Mouse (Mus musculus) lung, embryonic 15.5 days (tissue): Measurements from ENCODE around the gene Runx2. TPM values are rescaled to one million over a fixed set of nuclear protein-coding genes. Genes with fewer than 3 reads are reported as not detected.

Source experiments
- ATAC-seq: fragments of 200-750 bp; cut with Nextera tagmentation; 2 replicates; pipeline ENCODE4 v1.8.0; 2017; ENCODE audit warnings: moderate number of reproducible peaks, borderline replicate concordance; ENCODE audit not compliant: low FRiP score, low TSS enrichment; ENCODE audit errors: extremely low read depth
- H3K27ac ChIP-seq: fragments of 300-500 bp; sonication (generic); 2 replicates; pipeline ENCODE4 v1.5.1; 2015; ENCODE audit warnings: moderate library complexity, mild to moderate bottlenecking, inconsistent platforms
- H3K27me3 ChIP-seq: fragments of 300-500 bp; sonication (generic); 2 replicates; pipeline ENCODE4 v1.6.1; 2015; ENCODE audit warnings: inconsistent platforms
- H3K36me3 ChIP-seq: fragments of 300-500 bp; sonication (generic); 2 replicates; pipeline ENCODE4 v1.6.1; 2015; ENCODE audit warnings: inconsistent platforms
- H3K4me1 ChIP-seq: fragments of 300-500 bp; sonication (generic); 2 replicates; pipeline ENCODE4 v1.6.1; 2015; ENCODE audit warnings: inconsistent platforms
- H3K4me2 ChIP-seq: fragments of 300-500 bp; sonication (generic); 2 replicates; pipeline ENCODE4 v1.6.1; 2015; ENCODE audit warnings: inconsistent platforms, mild to moderate bottlenecking, moderate library complexity
- H3K4me3 ChIP-seq: fragments of 300-500 bp; sonication (generic); 2 replicates; pipeline ENCODE4 v1.5.1; 2015; ENCODE audit warnings: mild to moderate bottlenecking, inconsistent platforms
- H3K9ac ChIP-seq: fragments of 300-500 bp; sonication (generic); 2 replicates; pipeline ENCODE4 v1.6.1; 2015; ENCODE audit warnings: inconsistent platforms
- H3K9me3 ChIP-seq: fragments of 300-500 bp; sonication (generic); 2 replicates; pipeline ENCODE4 v1.6.1; 2016; ENCODE audit warnings: inconsistent platforms
- WGBS: fragments of 180-500 bp; shearing (Covaris S2); methylation state at CpG from one replicate; pipeline ENCODE4 v1.1.7; 2015; 5-methylcytosine and 5-hydroxymethylcytosine counted together
- polyA plus RNA-seq: library from polyadenylated mRNA; unstranded; fragments of >200 nt; fragmentation: Nextera tagmentation; extraction: Ambion mirVana; gene quantifications from 2 replicates; pipeline ENCODE4 v1.2.1, GENCODE M21; 2015

The Runx2 gene
- polyA plus RNA-seq, 1 experiment from 2014 or later = 0.80 TPM

- no peak; the same call in 1 of the 2 replicates for ATAC-seq
These were observed 47.2 kb downstream of the Runx2 start for GRCm38 (mm10) chr17:44767375-44767774.

GRCm38 (mm10) chr17:44766975-44767374 is 47.6 kb downstream of the Runx2 start:
- H3K4me3 ChIP-seq = no peak overlapping the region
- H3K4me2 ChIP-seq = no peak overlapping the region
- H3K9me3 ChIP-seq = no peaks in the 10 kb centered on the region
- no peaks in the 10 kb centered on the region for H3K36me3 ChIP-seq
- H3K27ac ChIP-seq = peak overlapping the region; percentile 24; the same call in 1 of the 2 replicates
- no peak overlapping the region for H3K9ac ChIP-seq
- H3K27me3 ChIP-seq = no peaks in the 10 kb centered on the region
- H3K4me1 ChIP-seq = no peaks in the 10 kb centered on the region; the same call in 1 of the 2 replicates
- WGBS = 47% methylated on average over 2 of the region's 2 CpGs
- ATAC-seq = no peak

More at GRCm38 (mm10) chr17:44767375-44767774, 47.2 kb downstream of the Runx2 start:
- no peak overlapping the region for H3K9ac ChIP-seq
- H3K27me3 ChIP-seq = no peaks in the 10 kb centered on the region
- no peaks in the 10 kb centered on the region; the same call in 1 of the 2 replicates for H3K4me1 ChIP-seq
- H3K4me3 ChIP-seq = no peak overlapping the region
- peak overlapping the region; percentile 24; the same call in 1 of the 2 replicates for H3K27ac ChIP-seq
- no peak overlapping the region for H3K4me2 ChIP-seq
- no peaks in the 10 kb centered on the region for H3K36me3 ChIP-seq
- WGBS = 63% methylated on average over 1 of the region's 1 CpGs
- no peaks in the 10 kb centered on the region for H3K9me3 ChIP-seq

- Histone ChIP-seq H3K9ac (no peak overlapping the region), H3K27ac (no peak overlapping the region), H3K27me3 (no peaks in the 10 kb centered on the region), H3K36me3 (no peaks in the 10 kb centered on the region), H3K4me2 (no peak overlapping the region), H3K9me3 (no peaks in the 10 kb centered on the region), H3K4me1 (no peaks in the 10 kb centered on the region; the same call in 1 of the 2 replicates), H3K4me3 (no peak overlapping the region)
- 79% methylated on average over 11 of the region's 11 CpGs for WGBS
- ATAC-seq = no peak
These were observed 48.3 kb downstream of the Runx2 start for GRCm38 (mm10) chr17:44766318-44766717.

- H3K4me1 ChIP-seq = no peaks in the 10 kb centered on the region
These were observed 69.2 kb downstream of the Runx2 start for GRCm38 (mm10) chr17:44745378-44745777.

GRCm38 (mm10) chr17:44743780-44744179 is 70.8 kb downstream of the Runx2 start:
- H3K9me3 ChIP-seq = no peaks in the 10 kb centered on the region
- no peak overlapping the region for H3K4me3 ChIP-seq
- H3K4me2 ChIP-seq = no peak overlapping the region
- no peak overlapping the region for H3K9ac ChIP-seq
- no peaks in the 10 kb centered on the region for H3K36me3 ChIP-seq
- WGBS = 51% methylated on average over 3 of the region's 3 CpGs
- H3K27ac ChIP-seq = no peak overlapping the region
- no peaks in the 10 kb centered on the region for H3K4me1 ChIP-seq
- ATAC-seq = no peak
- peaks cover 20% of the 10 kb centered on the region for H3K27me3 ChIP-seq

More at GRCm38 (mm10) chr17:44745378-44745777, 69.2 kb downstream of the Runx2 start:
- ATAC-seq = no peak
- no peak overlapping the region for H3K4me2 ChIP-seq
- no peaks in the 10 kb centered on the region for H3K36me3 ChIP-seq
- no peak overlapping the region for H3K4me3 ChIP-seq
- H3K9ac ChIP-seq = no peak overlapping the region
- WGBS = 75% methylated on average over 8 of the region's 8 CpGs
- H3K27ac ChIP-seq = no peak overlapping the region
- H3K9me3 ChIP-seq = no peaks in the 10 kb centered on the region
- H3K27me3 ChIP-seq = peaks cover 4% of the 10 kb centered on the region

- Histone ChIP-seq H3K4me2 (no peak overlapping the region), H3K36me3 (no peaks in the 10 kb centered on the region), H3K27me3 (peaks cover 35% of the 10 kb centered on the region), H3K9me3 (no peaks in the 10 kb centered on the region), H3K9ac (no peak overlapping the region), H3K4me3 (no peak overlapping the region), H3K4me1 (peaks cover 13% of the 10 kb centered on the region), H3K27ac (no peak overlapping the region)
- WGBS = 87% methylated on average over 9 of the region's 9 CpGs
- no peak for ATAC-seq
These were observed 72.4 kb downstream of the Runx2 start for GRCm38 (mm10) chr17:44742246-44742645.

GRCm38 (mm10) chr17:44738121-44738637 is 76.4 kb downstream of the Runx2 start:
- 4% methylated on average over 21 of the region's 22 CpGs for WGBS
- Histone ChIP-seq H3K27ac (no peak overlapping the region), H3K4me2 (peak overlapping the region; percentile 93), H3K9me3 (no peaks in the 10 kb centered on the region), H3K36me3 (no peaks in the 10 kb centered on the region), H3K4me1 (peaks cover 38% of the 10 kb centered on the region), H3K9ac (no peak overlapping the region), H3K27me3 (peaks cover 66% of the 10 kb centered on the region), H3K4me3 (peak overlapping the region; percentile 13)
- ATAC-seq = no peak

- Histone ChIP-seq H3K27me3 (peaks cover 71% of the 10 kb centered on the region), H3K9ac (no peak overlapping the region), H3K9me3 (no peaks in the 10 kb centered on the region), H3K36me3 (no peaks in the 10 kb centered on the region), H3K4me2 (peak overlapping the region; percentile 93), H3K27ac (no peak overlapping the region), H3K4me1 (peaks cover 38% of the 10 kb centered on the region), H3K4me3 (peak overlapping the region; percentile 13)
- no peak for ATAC-seq
- 2% methylated on average over 33 of the region's 33 CpGs for WGBS
These were observed 77.1 kb downstream of the Runx2 start for GRCm38 (mm10) chr17:44737275-44738120.

- Histone ChIP-seq H3K4me1 (peaks cover 38% of the 10 kb centered on the region), H3K4me2 (peak overlapping the region; percentile 93), H3K4me3 (peak overlapping the region; percentile 58), H3K36me3 (no peaks in the 10 kb centered on the region), H3K9ac (peak overlapping the region; percentile 55), H3K27ac (no peak overlapping the region), H3K27me3 (peaks cover 78% of the 10 kb centered on the region), H3K9me3 (no peaks in the 10 kb centered on the region)
- WGBS = 0% methylated on average over 55 of the region's 73 CpGs
- peak; percentile 76 for ATAC-seq
These were observed 78.5 kb downstream of the Runx2 start for GRCm38 (mm10) chr17:44735991-44736561.

- peaks cover 38% of the 10 kb centered on the region for H3K4me1 ChIP-seq
- no peak overlapping the region for H3K27ac ChIP-seq
- peak overlapping the region; percentile 55 for H3K9ac ChIP-seq
- H3K4me2 ChIP-seq = peak overlapping the region; percentile 93
- H3K9me3 ChIP-seq = no peaks in the 10 kb centered on the region
- H3K36me3 ChIP-seq = no peaks in the 10 kb centered on the region
- 1% methylated on average over 60 of the region's 64 CpGs for WGBS
- peak; percentile 1; the same call in 1 of the 2 replicates for ATAC-seq
- H3K4me3 ChIP-seq = peak overlapping the region; percentile 58
- H3K27me3 ChIP-seq = peaks cover 77% of the 10 kb centered on the region
These were observed 79.2 kb downstream of the Runx2 start for GRCm38 (mm10) chr17:44735223-44735990.

- Histone ChIP-seq H3K9ac (peak overlapping the region; percentile 55), H3K4me2 (peak overlapping the region; percentile 93), H3K36me3 (no peaks in the 10 kb centered on the region), H3K27ac (no peak overlapping the region), H3K4me1 (peaks cover 38% of the 10 kb centered on the region), H3K4me3 (peak overlapping the region; percentile 58), H3K9me3 (no peaks in the 10 kb centered on the region), H3K27me3 (peaks cover 72% of the 10 kb centered on the region)
- peak; percentile 33; the same call in 1 of the 2 replicates for ATAC-seq
- 1% methylated on average over 48 of the region's 48 CpGs for WGBS
These were observed 79.9 kb downstream of the Runx2 start for GRCm38 (mm10) chr17:44734501-44735222.
